Mouse (Mus musculus): ENCODE data around the gene Nemf.
"Not testable (repeated sequence)": the region's sequence is repeated elsewhere in the genome, so short reads cannot be mapped to it uniquely, and the experiment has no call there.

The Nemf gene

GRCm38 (mm10) chr12:69356546-69357299 is at the start of gene Nemf:
TSS of gene Nemf (minus strand) at chr12:69357165.
- peak; percentile 86 for DNase-seq

DNA sequence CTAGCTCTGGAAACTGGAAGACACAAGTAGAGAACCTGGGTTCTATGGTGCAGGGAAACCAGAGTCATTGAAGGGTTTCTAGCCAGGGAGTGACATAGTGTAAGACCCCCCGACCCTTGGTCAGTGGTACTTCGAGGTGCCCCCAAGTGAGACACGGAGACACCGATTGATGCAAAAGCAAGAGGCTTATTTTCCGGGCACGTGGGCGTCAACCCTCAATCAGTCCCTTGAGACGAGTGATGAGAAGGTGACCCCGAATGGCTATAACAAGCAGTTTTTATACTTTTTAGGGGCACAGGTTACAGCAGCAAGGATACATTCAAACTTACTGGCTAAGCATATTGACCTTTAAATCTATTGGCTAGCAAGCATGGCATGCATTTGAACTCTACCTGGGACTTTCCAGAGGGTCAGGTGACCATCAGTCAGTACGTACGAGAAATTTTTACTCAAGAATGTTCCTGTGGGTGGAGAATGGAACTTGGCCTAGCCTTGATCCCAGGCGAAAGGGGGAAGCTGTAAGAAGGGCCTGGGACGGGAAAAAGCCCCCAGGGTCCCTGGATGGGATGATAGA is 45.7 kb upstream of the Nemf start:
- DNase-seq = no peak

DNA sequence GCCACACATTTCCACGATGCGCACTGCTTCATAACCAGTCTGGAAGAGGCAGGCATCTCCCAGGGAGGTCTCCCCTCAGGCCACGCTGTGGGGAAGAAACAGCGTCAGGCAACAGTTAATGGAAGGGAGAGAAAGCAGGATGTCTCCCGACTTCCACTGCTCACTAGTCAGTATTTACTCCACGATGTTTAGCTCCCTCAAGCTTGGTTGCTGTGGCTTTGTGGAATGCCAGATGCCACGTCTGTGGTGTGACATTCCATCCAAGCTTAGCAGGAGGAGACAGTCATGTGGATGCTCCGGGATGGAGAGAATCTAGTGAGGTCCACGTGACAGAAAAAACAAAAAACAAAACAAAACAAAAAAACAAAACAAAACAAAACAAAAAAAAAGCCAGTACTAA is 45.1 kb upstream of the Nemf start:
- DNase-seq = no peak

DNA sequence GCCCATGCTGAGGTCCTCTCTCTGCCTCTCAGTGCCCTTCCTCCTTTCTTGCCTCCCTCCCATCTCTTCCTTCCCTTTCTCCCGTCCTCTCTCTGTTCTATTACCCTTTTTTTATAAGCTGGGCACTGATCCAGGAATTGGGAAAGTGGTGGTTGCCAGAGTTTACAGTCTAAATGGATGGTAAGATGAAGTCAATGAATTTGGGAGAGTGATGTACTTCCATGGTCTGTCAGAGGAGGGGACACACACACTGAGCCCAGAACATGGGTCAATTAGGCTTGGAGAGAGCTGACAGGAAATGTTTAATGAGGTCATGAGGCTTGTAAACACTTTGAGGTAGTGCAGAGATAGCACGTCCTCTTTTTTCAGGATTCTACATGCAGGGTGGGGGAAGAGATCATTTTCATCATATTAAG is 43.9 kb upstream of the Nemf start:
- no peak for DNase-seq

GRCm38 (mm10) chr12:69400367-69400766 is 43.4 kb upstream of the Nemf start:
- DNase-seq = no peak

- no peak for DNase-seq
Measured at GRCm38 (mm10) chr12:69394456-69394855, 37.5 kb upstream of the Nemf start.

DNA sequence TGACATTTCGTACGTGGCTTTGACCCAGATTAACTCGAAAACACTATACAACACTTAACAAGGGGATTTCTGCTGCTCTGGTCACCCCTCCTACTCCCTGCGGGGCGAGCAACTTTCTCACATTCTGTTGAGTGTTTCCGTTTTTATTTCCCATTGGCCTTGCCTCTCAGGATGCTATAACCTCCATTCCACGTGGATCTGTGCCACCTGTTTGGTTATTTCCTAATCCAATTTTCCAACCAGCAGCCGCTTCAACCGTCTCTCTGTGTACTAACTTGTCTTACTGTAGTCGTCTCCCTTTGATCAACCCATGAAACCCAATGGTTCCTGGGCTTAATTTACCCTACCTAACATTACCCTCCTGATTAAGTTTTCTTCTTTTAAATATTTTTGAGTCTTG is 36.1 kb upstream of the Nemf start:
- DNase-seq = no peak

- DNase-seq = no peak
Measured at GRCm38 (mm10) chr12:69390000-69390698, 33.2 kb upstream of the Nemf start.

- DNase-seq = peak; percentile 8
Measured at GRCm38 (mm10) chr12:69389273-69389938, 32.4 kb upstream of the Nemf start.

- DNase-seq = no peak
Measured at GRCm38 (mm10) chr12:69388321-69388869, 31.4 kb upstream of the Nemf start.

DNA sequence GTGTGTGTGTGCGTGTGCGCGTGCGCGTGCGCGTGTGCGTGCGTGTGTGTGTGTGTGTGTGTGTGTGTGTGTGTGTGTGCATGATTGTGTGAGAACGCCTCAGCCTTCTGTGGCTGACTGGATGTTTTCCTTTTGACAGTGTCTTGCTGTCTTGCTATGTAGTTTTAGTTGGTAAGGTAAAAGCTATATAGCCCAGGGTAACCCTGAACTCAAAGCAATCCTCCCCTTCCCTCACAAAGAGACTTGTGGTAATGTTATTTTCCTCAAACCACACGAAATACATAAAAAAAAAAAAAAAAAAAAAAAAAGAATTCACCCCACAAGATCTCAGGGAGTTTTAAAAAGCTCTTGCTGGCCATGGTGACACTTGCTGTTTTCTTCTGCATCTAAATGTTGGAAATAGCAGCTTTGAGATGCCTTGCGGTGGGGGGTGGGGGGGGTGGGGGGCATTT is 29.3 kb upstream of the Nemf start:
- DNase-seq = not testable (repeated sequence)

DNA sequence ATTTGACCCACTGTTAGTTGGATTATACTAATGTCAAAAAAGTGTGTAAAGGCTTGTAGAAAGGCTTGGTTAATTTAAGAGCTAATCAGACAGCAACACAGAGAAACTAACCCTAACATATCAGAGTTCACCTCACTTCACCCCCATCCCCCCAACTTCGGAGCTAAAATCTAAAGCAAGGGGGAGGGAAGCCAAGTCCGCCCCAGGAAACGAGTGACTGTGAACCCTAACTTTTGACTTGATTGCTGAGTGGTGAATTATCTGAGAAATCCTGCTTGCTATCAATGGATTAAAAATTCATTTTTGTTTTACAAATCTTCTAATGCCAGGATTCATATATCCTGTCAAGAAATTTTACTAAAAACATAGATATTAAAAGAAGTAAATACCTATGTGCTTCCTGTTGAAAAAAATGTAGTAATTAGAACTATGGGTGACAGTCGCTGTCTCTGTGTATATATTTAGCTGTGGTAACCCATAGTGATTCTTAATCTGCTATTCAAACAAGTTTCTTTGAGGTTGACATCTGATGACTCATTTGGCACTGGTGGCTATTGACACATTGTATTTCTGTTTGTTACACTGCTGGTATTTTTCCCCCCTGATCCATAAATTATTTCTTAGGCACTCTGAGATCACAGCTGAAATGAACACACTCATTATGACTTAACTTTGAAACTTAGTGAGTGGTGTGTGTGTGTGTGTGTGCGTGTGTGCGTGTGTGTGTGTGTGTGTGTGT is 28.7 kb upstream of the Nemf start:
- no peak for DNase-seq

- no peak for DNase-seq
Measured at GRCm38 (mm10) chr12:69384606-69385005, 27.6 kb upstream of the Nemf start.

- no peak for DNase-seq
Measured at GRCm38 (mm10) chr12:69382880-69383279, 25.9 kb upstream of the Nemf start.

DNA sequence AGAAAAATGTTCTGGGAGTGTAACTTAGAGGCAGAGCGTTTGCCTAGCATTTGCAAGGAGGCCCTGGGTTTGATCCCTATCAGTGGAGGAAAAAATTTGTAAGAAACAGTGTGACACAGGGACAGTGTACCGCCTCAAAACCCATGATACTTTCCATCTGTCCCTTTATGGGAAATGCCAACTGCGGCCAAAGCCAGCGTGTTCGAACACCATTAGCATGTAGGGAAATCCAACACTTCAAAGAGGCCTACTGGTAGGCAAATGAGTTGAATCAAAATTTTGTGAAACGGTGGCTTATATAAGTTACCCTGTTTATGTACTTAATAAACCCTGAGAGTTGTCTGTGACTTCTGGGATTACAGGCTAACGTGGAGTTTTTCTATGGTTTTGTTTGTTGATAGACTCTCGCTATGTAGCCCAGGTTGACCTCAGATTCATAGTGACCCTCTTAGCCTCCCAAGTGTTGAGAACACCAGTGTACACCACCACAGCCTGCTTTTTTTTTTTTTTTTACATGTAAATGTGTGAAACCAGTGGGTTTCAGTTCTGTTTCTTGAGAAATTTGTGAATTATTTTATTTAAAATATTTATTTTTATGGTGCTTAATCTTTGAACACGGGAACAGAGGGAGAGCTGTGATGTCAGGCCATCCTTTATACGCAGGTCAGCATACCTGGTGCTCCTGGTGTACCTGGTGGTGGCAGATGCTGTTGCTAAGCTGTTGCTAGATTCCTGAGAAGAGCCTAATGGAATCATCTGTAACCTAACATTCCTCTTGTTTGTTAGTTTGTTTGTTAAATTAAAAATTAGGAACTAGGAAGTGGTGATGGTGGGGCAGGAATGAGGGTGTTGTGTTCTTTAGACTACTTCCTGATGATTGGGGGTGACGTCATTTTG is 21.8 kb upstream of the Nemf start:
- DNase-seq = no peak

DNA sequence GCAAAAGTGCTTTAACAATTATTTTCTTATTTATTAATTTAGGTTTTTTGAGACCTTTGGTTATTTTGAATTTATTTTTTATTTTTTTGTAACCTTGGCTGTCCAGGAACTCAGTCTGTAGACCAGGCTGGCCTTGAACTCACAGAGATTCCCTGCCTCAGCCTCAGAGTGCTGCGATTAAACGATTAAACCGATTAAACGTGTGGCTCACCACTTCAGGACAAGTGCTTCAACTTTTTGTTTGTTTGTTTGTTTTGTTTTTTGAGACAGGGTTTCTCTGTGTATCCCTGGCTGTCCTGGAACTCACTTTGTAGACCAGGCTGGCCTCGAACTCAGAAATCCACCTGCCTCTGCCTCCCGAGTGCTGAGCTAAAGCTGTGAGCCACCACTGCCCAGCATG is 20.7 kb upstream of the Nemf start:
- not testable (repeated sequence) for DNase-seq

- DNase-seq = no peak
Measured at GRCm38 (mm10) chr12:69377188-69377587, 20.2 kb upstream of the Nemf start.

GRCm38 (mm10) chr12:69376132-69376531 is 19.2 kb upstream of the Nemf start:
- DNase-seq = no peak

- no peak for DNase-seq
Measured at GRCm38 (mm10) chr12:69373850-69374766, 17.1 kb upstream of the Nemf start.

GRCm38 (mm10) chr12:69372731-69373331 is 15.9 kb upstream of the Nemf start:
- DNase-seq = no peak

All from right cerebral cortex, postnatal 25 days (tissue).